Mouse (Mus musculus) natural killer cell, adult 2 months (primary cell): ENCODE measurements at regions not wholly inside any gene's neighbourhood (a gene's known extent, or its start where the extent isn't known, plus 50 kb on each side); places are given as distances from the start of the nearest gene placed in this dataset.

Experiments used
- DNase-seq, 2 experiments: peaks; one replicate each; pipeline ENCODE4 v3.0.0; 2022; ENCODE audit warnings: low spot score in 2 of 2

DNA sequence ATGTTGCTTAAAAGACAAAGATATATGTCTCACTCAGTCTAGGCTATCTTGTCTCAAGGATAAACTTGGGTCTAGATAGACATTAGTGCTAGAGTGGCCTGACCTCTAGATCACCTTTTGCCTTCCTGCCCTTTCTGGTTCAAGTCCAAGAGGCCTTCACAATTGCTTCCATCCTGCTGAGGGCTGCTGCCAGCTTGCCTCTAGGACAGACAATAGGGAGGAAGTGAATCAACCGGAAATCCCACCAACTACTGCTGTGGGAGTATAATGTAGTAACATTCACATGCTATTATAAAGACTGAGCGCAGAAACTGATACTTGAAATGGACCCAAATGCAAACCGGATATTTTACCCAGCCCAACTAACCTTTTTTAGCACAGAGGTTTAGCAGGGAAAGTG, 239.4 kb upstream of the Epha4 start:
- no peak for DNase-seq

DNA sequence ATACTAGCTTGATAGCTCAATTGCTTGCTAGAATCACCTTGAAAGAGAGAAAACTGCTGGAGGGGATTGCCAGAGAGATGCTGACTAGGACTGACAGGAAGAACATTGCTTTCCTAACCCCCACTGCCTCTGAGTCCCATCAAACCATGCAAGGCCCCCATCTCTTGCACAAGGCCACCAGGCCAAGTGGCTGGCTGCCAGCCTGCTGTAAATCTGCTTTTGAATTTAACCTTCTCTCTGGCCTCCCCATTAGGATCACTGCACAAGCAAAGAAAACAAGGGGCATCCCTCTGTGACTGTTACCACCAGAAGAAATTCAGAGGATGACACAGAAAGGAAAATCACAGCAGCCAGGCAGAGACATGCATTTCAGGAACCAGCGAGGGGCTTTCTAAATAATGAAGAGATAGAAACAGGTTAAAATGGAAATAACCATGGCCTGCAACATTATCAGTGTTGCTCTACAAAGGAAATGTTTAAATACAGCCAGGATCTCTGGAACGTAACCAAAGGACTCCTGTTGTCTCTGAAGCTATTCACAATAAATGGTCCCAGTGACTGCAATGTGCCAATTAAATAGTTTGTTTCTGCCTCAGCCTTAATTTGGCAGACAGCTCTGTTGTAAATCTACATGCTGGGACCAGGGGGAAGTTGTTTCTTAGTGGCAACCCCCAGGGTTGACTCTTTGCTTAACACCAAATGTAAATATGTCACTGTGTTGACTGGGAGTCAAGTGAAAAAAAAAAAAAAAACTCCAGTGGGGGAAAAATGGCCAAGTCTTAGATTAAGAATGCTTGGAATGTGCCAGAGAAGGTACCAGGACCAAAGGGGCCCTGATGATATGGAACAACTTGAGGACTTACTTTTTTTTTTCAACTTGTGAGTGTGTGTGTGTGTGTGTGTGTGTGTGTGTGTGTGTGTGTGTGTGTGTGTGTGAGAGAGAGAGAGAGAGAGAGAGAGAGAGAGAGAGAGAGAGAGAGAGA, 233.9 kb upstream of the Epha4 start:
- DNase-seq = no peak

DNA sequence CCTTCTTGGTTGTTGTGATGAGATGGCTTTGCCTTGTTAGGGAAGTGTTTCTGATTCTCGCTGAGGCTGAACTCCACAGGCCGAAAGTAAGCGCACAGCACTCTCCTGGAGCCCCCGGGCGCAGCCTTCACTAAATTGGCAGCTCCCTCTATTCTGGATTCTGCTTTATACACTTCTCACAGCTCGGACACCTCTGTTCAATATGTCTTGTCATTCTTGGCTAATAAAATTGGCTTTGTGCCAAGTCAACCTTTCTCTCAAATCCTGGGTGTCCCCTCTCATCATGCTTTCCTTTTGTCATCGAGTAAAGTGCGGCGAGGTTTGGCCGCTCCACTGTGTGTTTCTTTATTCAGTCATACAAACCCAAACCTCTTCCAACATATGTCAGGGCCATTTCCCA, 217.2 kb upstream of the Epha4 start:
- no peak for DNase-seq

DNA sequence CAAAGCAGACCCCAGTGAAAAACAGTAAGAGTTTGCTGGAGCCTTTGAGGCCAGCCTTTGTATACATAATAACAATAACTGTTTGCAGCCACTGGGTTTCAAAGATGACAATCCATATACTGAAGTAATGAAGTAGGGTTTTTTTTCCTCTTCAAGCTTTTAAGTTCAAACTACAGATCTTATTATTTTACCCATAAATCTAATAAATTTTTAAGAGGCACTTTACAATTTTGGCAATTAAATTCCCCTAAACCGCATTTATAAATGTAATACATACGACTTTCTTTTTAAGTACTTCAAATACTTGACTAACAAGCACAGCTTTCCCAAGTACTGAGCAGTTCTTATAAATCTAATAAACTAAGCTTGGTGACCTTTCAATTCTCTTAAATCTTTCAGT, 212.7 kb upstream of the Epha4 start:
- no peak for DNase-seq

DNA sequence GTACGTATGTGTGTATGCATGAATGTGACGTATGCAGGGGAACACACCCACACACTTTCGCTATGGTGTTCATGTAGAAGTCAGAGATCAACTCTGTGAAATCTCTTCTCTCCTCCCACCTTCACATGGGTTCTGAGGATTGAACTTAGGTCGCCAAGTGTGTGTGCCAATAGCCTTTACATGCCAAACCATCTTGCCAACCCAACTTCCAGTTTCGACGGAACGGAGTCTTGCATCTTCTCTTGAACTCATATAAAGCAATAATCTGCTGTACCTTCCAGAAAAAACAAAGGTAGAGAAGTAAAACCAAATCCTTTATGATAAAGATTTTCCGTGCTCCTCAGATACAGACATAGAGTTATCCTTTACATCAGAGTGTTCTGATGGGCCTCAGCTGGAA, 208.4 kb upstream of the Epha4 start:
- no peak for DNase-seq

DNA sequence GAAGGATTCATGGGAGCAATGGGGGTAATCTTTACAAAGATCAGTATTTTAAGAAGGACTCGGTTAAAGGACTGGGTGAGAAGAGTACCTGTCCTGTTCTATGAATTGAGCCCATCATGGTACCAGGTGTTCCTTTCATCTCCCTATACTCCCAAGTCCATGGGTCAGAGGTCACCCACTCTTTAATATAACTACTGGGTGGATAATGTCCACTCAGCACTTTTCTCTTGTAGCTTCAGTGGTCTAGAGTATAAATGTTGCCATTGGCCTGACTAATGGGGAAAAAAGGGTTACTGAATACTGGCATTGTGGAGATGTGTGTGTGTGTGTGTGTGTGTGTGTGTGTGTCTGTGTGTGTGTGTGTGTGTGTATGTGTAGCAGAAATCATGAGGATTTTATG, 206.0 kb upstream of the Epha4 start:
- DNase-seq = no peak

DNA sequence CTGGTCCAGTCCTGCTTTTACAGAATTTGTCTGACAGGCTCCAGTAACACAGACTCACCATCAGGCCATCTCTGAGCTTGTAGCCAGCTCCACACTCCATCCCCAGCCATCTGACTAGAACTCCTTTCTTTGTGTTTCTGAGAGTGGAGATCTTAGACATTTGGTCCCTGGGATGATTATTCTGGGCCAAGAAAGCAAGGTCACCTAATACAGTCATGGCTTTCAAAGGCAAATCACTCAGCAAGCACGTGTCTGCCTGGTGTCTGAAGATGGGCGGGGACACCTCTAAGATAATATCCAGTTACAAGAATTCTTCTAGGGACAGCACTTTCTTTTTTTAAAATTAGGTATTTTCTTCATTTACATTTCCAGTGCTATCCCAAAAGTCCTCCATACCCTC, 198.1 kb upstream of the Epha4 start:
- no peak for DNase-seq

DNA sequence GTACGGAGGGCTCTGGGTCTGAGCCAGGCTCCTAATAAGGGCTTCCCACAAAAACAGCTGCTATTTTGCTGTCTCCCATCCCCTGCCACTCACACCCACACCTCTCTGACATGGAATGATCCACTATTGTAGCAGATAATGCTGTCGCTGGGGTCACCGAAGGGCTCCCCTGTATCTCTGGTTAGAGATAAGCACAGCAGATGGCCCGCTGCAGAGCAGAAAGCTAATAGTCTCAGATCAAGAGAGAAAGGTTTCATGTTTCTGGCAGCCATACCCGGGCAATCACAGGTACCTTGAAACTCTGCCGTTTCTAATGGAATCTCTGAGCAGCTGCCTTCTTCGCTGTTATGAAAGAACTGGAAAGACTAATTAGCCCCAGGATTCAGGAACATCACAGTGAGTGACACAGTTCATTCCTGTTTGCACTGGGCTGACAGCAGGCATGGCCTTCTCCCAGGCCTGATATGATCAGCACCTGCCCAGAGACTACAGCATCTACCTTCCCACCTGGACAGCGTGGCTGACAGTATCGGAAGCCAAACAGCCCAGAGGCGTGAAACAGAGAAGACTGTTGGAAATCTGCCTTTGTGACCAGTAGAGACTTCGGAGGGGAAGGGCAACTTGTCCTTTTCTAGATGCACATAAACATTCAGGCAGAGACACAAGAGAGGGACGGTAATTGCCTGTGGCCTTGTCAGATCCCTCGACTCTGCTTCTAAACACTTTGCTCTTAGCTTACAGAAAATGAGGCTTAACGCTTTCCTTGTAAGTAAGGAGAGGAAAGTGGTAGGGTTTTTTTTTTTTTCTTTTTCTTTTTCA, 193.5 kb upstream of the Epha4 start:
- DNase-seq = no peak

DNA sequence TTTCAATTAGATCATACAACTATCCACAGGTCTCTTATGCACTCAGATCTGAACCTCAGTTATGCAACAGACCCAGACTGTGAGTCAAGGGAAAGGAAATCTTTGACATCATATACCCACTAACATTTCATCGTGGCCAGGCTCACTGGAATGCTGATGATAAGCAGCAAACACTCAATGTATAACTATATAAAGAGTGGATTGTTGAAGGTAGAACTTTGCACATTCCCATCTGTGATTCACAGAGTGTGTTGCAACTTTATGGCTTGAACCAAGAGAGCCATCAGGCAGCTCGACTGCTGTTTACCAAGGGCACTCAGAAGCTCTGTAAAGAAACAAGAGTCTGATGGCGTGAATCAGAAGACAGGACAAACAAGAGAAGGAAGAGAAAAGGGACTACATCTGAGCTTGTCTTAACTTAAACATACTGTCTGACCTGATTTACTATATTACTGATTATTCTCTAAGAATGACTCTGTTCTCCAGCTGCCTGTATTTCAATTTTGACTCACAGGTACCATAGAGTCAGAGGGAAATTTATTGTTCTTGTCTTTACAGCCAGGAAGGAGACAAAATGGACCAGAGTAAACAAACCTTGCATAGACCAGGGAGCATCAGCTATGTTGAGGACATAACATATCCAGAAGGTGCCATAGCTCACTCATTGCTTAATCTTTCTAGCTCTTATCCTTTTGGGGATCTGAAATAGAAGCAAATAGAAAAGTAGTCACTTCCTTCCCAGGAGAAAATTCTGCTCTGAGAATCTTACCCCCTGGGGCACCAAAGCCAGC, 180.5 kb upstream of the Epha4 start:
- DNase-seq = no peak

DNA sequence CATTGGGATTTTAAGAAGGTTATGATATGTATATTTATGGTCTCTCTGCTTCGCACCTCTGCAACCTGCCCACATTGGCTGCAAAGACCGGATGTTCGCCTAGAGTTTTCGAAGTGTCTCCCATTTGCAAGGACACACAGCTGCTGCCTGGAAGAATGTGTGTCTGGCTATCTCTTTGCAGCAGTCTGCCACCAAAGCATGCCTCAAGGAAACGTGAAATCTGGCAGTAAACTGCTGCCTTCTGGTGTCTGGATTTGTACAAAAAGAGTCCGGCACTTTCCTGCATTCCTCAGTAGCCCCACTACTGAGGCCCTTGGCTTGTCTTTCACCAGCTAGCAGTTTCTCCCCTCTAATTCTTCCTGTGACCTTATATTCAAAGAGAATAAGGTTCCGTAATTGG, 148.5 kb upstream of the Epha4 start:
- DNase-seq = no peak

DNA sequence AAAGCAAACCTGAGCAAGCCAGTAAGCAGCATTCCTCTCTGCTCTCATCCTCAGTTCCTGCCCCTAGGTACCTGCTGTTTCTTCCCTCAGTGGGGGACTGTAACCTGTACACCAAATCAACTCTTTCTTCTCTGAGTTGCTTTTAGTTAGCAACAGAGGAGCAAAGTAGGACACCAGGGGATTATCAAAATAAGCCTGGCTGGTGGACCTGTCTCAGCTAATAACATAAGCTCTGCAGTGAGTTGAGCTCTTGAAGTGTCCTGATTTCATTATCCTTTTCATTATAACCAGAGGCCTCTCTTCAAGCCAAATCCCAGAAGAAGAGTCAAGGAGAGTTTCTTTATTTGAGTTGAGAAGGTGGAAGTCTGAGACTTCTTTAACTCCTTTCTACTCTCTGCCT, 145.5 kb upstream of the Epha4 start:
- DNase-seq = no peak

DNA sequence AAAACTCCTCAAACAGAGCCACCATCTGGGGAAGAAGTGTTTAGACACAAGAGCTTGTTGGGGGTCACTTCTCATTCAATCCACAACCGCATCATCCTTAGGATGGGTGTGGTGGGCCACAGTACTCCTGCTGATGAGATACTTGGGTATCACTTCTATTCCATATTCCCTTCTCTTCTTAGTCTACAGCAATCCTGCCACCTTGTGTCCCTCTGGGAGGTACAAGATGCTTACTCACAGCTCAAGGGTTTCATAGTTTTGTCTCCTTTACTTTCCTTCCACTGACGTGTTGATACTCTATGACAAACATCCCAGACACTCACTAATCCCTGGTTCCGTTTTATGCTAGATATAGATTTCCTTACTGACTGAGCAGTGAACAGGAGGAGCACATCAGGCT, 122.1 kb upstream of the Epha4 start:
- no peak for DNase-seq

DNA sequence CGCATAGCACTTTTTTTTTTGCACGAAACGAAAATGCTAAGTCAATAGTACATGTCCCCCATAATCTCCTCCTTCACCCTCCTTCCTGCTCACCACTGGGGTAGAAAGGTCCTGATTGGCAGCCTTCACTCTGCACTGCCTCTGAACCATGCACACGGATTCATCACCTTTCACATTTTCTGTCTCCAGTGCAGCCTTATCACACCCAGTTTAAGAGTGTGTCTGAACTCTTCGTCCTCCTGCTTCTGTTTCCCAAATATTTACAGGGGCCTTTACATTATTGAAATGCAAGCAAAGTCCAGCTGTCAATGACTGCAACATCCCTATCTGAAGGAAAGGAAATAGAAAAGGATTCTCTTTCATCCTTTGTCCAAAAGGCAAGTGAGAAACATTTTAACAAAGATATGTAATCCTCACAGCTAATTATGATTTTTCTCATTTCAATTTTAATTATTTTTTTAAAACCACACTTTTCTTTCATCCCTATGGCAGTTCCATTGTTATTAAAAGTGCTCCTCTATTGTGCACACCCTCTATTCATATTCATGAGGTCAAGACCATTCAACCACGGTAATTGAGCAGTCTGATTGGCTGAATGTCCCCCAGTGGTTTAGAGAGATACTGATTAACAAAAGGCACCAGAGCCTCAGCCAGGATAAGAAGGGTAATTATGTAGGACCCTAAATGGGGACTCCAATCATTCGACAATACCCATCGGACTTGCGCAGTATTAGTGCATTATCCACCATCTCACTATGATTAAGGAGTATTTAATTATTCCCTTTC, 114.8 kb upstream of the Epha4 start:
- DNase-seq = no peak

DNA sequence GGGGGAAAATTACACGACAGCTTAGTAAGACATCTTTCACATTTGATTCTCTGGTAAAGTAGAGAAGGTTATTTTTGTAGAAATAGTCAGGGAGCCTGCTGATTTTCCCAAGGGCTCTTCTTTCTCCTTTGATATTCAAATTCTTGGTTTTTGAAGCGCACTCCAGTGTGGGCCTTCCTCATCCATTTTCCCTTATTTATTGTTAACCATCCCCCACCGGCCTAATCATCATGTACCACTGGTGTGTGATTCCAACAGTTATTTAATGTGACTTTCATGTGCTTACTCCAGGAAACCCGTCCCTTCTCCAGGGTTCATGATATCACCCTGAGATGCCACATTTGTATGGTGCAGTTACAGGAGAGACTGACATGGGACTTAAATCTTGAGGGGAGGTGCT, 114.0 kb upstream of the Epha4 start:
- no peak for DNase-seq

DNA sequence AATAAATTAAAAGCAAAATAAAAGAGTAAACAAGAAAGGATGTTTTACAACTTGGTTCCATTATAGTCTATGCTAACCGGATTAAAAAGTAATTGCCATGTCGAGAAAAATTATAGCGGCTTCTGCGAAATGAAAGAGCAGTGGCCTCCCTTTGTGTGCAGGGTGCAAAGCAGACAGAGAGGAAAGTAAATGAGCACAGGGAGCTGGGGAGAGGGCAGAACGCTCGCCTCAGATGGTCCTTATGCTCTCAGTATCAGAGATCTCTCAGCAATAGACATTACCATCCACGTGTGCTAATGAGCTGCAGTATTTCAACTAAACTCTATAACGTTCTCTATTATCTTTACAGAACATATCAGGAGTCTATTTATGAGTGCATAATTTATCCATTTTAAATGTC, 102.6 kb upstream of the Epha4 start:
- no peak for DNase-seq

DNA sequence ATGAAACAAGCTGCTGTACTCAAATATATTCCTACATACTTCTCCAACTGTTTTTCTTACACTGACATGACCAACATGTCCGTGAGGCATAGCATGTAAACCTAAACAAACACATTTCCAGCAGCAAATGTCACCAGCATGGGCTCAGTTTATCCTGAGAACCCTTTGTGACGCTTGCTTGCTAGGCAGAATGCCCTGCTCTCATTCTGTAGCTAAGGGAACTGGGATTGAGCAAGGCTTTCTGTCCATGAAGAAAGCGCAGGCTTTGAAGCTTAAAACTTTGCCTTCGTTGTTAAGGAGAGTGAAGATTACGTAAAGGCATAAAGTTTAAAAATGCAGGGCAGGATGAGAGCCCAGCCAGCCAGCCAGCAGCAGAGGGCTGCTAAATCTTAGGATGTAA, 85.6 kb upstream of the Epha4 start:
- no peak for DNase-seq

DNA sequence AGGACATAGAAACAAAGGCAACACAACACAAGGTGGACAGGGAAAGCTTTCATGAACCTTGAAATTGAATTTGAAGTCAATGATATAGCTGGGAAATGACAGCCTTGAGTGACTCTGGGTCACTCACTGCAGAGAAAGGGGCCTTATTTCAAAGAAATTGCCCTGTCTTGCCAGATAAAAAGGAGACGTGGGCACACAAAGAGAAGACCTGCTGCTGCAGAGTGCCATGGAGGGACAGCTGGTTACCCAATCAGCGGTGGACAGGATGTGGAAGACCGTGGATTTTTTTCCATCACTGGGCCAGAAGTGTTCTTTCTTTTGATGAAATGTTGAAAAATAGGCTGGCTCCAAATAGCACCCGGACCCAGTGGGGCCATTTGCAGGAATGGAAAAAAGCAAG, 77.8 kb upstream of the Epha4 start:
- no peak for DNase-seq

DNA sequence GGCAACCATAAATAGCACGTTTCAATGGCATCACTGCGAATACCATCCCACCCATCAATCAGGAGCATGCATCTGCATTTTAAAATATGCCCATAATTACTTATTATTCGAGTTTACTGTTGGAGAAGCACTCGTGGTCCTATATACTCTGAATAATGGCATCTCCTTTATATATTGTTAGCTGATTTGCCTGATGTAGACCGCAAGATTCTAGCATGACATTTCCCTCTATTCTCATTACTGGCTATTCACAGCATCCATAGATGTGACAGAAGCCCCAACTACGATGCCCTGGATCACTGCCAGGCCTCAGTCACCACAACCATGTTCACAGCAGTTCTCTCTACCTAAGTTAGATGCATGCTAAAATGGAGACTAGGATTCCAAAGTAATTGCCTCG, 77.4 kb upstream of the Epha4 start:
- no peak for DNase-seq

DNA sequence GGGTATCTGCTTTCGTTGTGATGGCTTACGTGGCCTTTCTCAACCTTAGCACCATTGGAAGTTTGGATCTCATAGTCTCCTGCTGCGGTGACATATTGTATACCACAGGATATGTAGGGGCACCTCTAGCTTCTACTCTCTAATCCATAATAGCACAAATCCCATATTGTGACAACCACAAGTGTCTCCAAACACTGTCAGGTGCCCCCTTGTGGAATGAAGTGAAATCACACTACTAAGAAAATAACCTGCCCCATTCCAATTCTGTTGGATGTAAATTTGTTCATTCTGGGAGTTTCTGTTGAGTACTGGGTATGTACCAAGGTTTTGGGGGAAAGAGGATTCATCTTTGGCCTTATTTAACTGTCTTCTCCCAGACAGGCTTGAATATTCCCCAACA, 74.5 kb upstream of the Epha4 start:
- no peak for DNase-seq

DNA sequence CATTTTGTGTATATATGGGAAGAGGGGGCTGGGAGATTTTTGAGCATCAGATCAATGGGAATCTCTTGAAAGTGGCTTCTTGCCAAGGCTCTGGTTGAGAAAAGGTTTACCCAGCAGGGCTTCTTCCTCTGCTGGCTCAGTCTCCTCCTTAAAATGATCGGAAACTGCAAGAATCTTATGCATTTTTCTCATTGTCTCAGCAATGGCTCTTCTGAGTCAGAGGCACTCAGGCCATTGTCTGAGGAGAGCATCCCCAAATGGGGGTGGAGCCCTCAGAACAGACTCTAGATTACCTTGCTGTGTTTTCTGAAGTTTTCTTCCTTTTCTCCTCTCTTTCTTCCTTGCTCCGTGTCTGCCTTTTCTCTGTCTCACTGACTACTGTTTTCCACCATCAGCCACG, 70.6 kb upstream of the Epha4 start:
- no peak for DNase-seq

DNA sequence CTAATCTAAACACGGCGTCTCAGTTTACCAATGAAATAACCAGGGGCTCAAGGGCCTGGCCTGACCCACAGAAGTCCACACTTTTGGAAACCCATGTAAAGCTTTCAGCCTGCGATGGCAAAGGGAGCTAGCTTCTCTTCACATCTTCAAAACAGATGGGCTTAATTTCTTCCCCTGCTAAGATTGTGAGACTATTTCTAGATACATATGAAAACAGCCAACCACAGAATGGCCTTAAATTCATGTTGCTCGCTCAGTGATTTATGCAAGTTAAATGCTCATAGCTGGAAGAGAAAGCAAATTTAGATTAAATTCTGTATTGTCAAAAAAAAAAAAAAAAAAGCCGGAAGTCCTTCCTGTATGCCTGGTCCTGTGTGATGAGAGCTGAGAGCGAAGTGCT, 53.2 kb upstream of the Epha4 start:
- DNase-seq = no peak
